Mouse (Mus musculus) hindbrain, embryonic 11.5 days (tissue): ENCODE results near the gene Myl12a. TPM values are rescaled to one million over a fixed set of nuclear protein-coding genes. Genes with fewer than 3 reads are reported as not detected.
A peak's percentile ranks its signal among the peaks of the same experiment; 100 is the strongest.

Experiments used
- ATAC-seq: fragments of 200-750 bp; cut with Nextera tagmentation; 2 replicates; pipeline ENCODE4 v1.8.0; 2017; ENCODE audit warnings: mild to moderate bottlenecking, moderate TSS enrichment, moderate library complexity; ENCODE audit not compliant: low FRiP score
- DNase-seq: peaks from one replicate; pipeline ENCODE4 v3.0.0-alpha.2; 2015; ENCODE audit warnings: low spot score
- H3K27ac ChIP-seq: fragments of 300-500 bp; sonication (generic); 2 replicates; pipeline ENCODE4 v1.5.1; 2014; ENCODE audit warnings: mild to moderate bottlenecking, low read depth, low read length
- H3K27me3 ChIP-seq: fragments of 300-500 bp; sonication (generic); 2 replicates; pipeline ENCODE4 v1.6.1; 2014; ENCODE audit warnings: mild to moderate bottlenecking, low read length, moderate library complexity, mixed read lengths; ENCODE audit not compliant: control insufficient read depth, insufficient read depth
- H3K36me3 ChIP-seq: fragments of 300-500 bp; sonication (generic); 2 replicates; pipeline ENCODE4 v1.6.1; 2014; ENCODE audit warnings: mild to moderate bottlenecking, low read length, moderate library complexity, mixed read lengths; ENCODE audit not compliant: control insufficient read depth, insufficient read depth
- H3K4me1 ChIP-seq: fragments of 300-500 bp; sonication (generic); replicated peaks from 2 replicates; pipeline ENCODE4 v1.6.1; 2014; ENCODE audit warnings: low read length, mixed read lengths; ENCODE audit not compliant: control insufficient read depth, insufficient read depth
- H3K4me2 ChIP-seq: fragments of 300-500 bp; sonication (generic); replicated peaks from 2 replicates; pipeline ENCODE4 v1.6.1; 2014; ENCODE audit warnings: mild to moderate bottlenecking, low read depth, low read length
- H3K4me3 ChIP-seq: fragments of 300-500 bp; sonication (generic); 2 replicates; pipeline ENCODE4 v1.5.1; 2014; ENCODE audit warnings: low read depth, low read length
- H3K9ac ChIP-seq: fragments of 300-500 bp; sonication (generic); 2 replicates; pipeline ENCODE4 v1.6.1; 2014; ENCODE audit warnings: low read depth, low read length
- H3K9me3 ChIP-seq: fragments of 300-500 bp; sonication (generic); 2 replicates; pipeline ENCODE4 v1.6.1; 2016; ENCODE audit warnings: low read length; ENCODE audit not compliant: control insufficient read depth
- WGBS: fragments of 180-500 bp; shearing (Covaris S2); extraction: QIAGEN DNeasy Blood & Tissue Kit; methylation state at CpG from one replicate; pipeline ENCODE4 v1.1.7; 2014; 5-methylcytosine and 5-hydroxymethylcytosine counted together
- polyA plus RNA-seq: library from polyadenylated mRNA; unstranded; fragments of >200 nt; fragmentation: Nextera tagmentation; extraction: Ambion mirVana; gene quantifications from 2 replicates; pipeline ENCODE4 v1.2.1, GENCODE M21; 2014

Myl12a gene
- polyA plus RNA-seq, 1 experiment from 2014 or later, result 472 TPM

DNA sequence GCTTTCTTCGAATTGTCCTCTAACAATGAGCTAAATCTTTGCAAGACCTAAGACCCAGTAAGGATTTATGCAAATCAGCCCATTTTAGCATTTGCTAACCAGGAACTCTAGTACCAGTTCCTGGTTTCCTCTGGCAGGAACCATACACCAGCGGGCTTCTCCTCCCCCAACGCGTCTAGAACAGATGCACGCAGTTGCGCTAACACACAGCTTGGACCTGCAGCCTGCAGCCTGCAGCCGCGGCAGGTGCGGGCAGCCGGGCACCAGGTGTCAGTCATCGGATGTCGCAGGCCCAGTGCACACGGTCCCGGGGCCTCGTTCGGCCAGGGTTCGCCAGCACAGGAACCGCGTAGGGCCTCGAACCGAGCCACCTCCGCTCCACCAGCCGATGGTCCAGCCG is 12.7 kb downstream of the Myl12a start:
- under 1% methylated on average over 24 of the region's 24 CpGs for WGBS
- peak overlapping the region; percentile 72 for H3K4me2 ChIP-seq
- no peak for DNase-seq
- H3K4me1 ChIP-seq, result peaks cover 4% of the 10 kb centered on the region
- peak; percentile 78; the same call in 1 of the 2 replicates for ATAC-seq
- H3K36me3 ChIP-seq, result peaks cover 3% of the 10 kb centered on the region; the same call in 1 of the 2 replicates
- H3K4me3 ChIP-seq, result peak overlapping the region; percentile 88
- no peaks in the 10 kb centered on the region for H3K27me3 ChIP-seq
- H3K27ac ChIP-seq, result peak overlapping the region; percentile 95
- H3K9ac ChIP-seq, result peak overlapping the region; percentile 91
- no peaks in the 10 kb centered on the region for H3K9me3 ChIP-seq

DNA sequence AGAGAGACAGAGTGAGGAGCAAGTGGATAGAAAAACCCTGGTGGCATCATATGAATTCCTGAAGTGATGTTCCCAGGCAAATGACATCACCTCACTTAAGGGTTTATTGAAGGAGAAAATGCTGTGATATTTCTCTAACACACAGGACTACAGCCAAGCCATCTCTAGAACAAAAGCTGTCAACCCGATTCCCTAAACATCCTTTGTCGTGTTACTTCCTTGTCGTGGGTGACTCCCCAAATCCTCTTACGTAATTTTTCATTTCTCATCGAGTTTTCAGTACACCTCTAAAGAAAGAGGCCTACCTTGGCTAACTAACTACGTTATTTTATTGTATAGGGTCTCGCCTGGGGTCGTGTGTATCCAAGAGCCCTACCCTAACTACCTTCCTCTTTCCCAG is 13.2 kb downstream of the Myl12a start:
- DNase-seq (no peak), ATAC-seq (no peak)
- peak overlapping the region; percentile 72 for H3K4me2 ChIP-seq
- H3K4me3 ChIP-seq, result peak overlapping the region; percentile 88
- H3K9me3 ChIP-seq, result no peaks in the 10 kb centered on the region
- H3K27me3 ChIP-seq, result no peaks in the 10 kb centered on the region
- peaks cover 3% of the 10 kb centered on the region; the same call in 1 of the 2 replicates for H3K36me3 ChIP-seq
- WGBS, result 65% methylated on average over 8 of the region's 8 CpGs
- H3K4me1 ChIP-seq, result peaks cover 4% of the 10 kb centered on the region
- H3K9ac ChIP-seq, result peak overlapping the region; percentile 91
- H3K27ac ChIP-seq, result 0 out of 2 replicates have a peak overlapping the region, but pooled peaks have one; percentile 95

DNA sequence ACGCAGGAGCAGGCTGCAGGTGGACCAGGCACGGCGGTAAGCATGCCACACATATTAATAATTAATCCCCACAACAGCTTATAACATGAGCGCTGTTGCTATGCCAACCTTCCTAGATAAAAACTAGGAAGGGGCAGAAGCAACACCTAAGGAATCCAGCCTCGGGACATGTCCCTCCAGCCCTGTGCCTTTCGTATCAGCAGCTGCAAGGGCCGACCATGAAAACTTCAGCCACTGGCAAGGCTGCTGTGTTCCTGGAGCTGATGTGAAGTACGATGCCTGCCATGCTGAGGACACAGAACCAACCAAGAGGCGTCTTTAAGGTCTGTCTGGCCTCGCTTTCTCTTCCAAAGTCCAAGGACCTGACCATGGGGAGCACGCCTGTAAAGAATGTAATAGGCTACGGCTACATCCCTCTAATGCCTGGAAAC is 14.3 kb downstream of the Myl12a start:
- 91% methylated on average over 12 of the region's 12 CpGs for WGBS

DNA sequence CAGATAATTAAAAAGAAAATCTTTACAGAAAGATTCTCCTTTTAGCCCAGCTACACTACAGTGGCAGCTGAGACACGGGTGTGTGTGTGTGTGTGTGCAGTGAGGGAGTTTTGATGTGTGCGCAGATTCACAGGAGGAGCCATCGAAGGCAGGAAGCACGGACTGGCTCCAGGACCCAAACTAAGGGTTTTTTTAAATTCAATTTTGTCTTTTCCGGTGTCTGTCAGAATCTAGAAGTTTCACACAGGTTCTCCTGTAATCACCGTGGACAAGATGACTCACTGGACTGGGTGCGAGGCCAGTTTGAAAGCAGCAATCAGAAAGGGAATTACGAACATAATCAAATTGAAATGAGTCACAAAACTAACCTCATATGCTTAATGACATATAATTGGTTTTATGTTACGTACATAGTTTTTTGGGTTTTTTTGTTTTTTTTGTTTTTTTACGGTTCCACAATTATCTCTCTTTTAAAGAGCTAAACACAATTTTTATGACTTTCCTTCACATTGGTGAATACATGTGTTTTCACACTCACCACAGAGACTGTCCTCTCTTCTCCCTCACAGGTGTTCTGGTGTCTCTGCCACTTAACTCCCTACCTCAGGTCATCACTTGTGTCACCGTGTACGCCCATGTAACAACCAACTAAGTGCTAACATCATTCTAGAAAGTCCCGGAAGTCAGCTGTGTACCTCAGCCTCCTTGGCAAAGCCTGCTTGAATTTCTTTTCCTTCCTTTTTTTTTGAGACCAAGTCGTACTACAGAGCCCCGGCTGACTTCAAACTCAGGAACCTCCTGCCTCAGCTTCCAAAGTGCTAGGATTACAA is 15.6 kb downstream of the Myl12a start:
- H3K27ac ChIP-seq, result no peak overlapping the region
- peaks cover 4% of the 10 kb centered on the region for H3K4me1 ChIP-seq
- H3K4me2 ChIP-seq, result no peak overlapping the region
- H3K4me3 ChIP-seq, result no peak overlapping the region
- H3K27me3 ChIP-seq, result no peaks in the 10 kb centered on the region
- H3K9me3 ChIP-seq, result no peaks in the 10 kb centered on the region
- ATAC-seq (no peak), DNase-seq (no peak)
- 94% methylated on average over 15 of the region's 15 CpGs for WGBS
- no peaks in the 10 kb centered on the region; the same call in 1 of the 2 replicates for H3K36me3 ChIP-seq
- H3K9ac ChIP-seq, result no peak overlapping the region

More for the DNA sequence above, 14.3 kb downstream of the Myl12a start:
- Histone ChIP-seq H3K9ac (no peak overlapping the region), H3K9me3 (no peaks in the 10 kb centered on the region), H3K27me3 (no peaks in the 10 kb centered on the region), H3K36me3 (peaks cover 3% of the 10 kb centered on the region; the same call in 1 of the 2 replicates), H3K4me1 (peaks cover 4% of the 10 kb centered on the region), H3K4me2 (no peak overlapping the region), H3K27ac (no peak overlapping the region), H3K4me3 (no peak overlapping the region)
- DNase-seq (no peak), ATAC-seq (no peak)

DNA sequence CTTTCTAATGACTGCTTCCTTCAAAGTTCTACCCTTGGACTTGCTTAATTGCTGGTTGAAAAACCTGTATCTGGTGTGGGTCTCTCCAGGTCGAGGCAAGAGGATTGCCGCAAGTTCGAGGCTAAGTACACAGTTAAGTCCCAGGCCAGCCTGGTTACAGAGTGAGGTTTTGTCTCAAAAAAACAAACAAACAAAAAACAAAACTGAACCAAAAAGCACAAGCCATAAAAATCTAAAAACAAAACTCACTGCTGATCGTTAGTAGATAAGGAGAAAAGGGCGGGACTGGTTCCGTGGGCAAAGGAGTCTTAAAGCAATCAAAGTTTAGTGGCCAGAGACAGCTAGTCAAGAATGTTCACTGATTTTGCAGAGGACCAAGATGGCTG is 16.3 kb downstream of the Myl12a start:
- Histone ChIP-seq H3K4me3 (no peak overlapping the region), H3K9me3 (no peaks in the 10 kb centered on the region), H3K4me2 (no peak overlapping the region), H3K27me3 (no peaks in the 10 kb centered on the region), H3K27ac (no peak overlapping the region), H3K36me3 (no peaks in the 10 kb centered on the region; the same call in 1 of the 2 replicates), H3K9ac (no peak overlapping the region), H3K4me1 (peaks cover 4% of the 10 kb centered on the region)
- no peak for ATAC-seq
- DNase-seq, result no peak
- WGBS, result 91% methylated on average over 6 of the region's 6 CpGs

DNA sequence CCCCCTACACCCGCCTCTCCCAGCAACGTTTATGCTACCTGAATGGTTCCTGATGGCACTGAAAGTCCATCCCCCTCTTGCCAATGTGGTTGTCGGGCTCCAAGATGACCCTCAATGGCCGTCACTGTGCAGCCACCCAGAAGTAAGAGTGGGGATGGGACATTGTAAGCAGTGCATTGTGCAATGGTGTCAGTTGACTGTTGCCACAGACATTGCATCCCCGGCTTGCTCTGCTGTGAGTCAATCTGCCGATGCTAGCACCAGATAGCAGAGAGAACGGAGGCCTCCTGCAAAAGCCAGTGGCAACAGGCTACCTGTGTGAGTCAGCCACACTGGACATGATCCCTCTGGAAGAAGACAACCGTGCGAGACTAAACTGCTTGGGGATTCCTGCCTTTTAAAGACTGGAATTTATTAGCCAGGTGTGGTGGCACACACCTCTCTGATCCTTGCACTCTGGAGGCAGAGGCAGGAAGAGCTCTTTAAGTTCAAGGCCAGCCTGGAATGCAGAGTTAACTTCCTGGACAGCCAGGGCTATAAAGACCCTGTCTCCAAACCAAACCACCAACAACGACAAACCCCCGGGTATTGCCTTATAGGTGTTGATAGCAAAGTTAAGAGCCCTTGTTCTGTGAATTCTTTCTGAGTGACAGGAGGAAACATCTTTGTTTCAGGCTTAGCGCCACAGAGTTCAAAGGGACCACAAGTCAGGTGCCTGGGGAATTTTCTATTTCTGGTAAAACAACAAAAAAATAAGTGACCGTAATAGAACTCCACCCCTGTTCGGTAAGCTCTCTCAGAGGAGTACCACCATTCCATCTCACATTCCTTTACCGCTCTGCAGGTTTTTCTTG is 16.9 kb downstream of the Myl12a start:
- Histone ChIP-seq H3K4me3 (no peak overlapping the region), H3K4me1 (no peaks in the 10 kb centered on the region), H3K36me3 (no peaks in the 10 kb centered on the region; the same call in 1 of the 2 replicates), H3K27ac (no peak overlapping the region), H3K4me2 (no peak overlapping the region), H3K27me3 (no peaks in the 10 kb centered on the region), H3K9me3 (no peaks in the 10 kb centered on the region), H3K9ac (no peak overlapping the region)
- DNase-seq, result no peak
- 82% methylated on average over 15 of the region's 15 CpGs for WGBS
- no peak for ATAC-seq

DNA sequence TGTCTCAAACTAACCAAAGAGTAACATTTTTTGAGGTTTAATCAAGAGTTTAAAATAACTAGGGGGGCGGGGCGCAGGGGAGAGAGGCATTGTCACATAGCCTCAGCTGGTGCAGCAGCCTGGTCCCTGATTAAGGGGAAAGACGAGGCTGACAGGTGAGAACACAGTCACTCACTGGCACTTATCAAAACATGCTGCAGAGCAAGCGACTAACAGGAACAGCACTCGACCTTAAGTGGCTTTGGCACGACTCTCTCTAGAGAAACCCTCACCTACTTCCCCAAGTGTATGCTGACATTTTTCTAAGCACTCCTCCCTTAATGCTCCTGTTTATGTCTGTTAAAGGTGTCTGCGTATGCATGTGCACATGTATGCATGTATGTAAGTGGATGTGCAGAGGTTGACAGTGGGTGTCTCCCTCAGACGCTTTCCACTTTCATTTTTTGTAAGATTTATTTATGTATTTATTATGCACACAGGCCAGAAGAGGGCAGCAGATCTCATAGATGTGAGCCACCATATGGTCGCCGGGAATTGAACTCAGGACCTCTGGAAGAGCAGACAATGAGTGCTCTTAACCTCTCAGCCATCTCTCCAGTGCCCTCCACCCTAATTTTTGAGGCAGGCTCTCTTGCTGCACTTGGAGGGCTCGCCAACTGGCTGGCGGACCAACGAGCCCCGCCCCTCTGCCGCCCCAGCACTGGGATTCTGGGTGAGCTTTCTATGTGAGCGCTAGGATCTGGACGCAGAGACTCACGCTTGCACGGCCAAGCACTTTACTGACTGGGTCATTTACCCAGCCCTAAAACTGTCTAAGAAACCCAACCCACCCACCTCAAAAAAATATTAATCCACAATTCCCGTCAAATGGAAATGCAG is 23.1 kb downstream of the Myl12a start:
- whole genome bisulfite sequencing, result 89% methylated on average over 20 of the region's 20 CpGs
- ATAC-seq, result no peak
- no peaks in the 10 kb centered on the region; the same call in 1 of the 2 replicates for H3K36me3 ChIP-seq
- no peaks in the 10 kb centered on the region for H3K4me1 ChIP-seq
- H3K9ac ChIP-seq, result no peak overlapping the region
- H3K4me3 ChIP-seq, result no peak overlapping the region
- no peaks in the 10 kb centered on the region for H3K27me3 ChIP-seq
- no peak for DNase-seq
- H3K27ac ChIP-seq, result no peak overlapping the region
- H3K9me3 ChIP-seq, result no peaks in the 10 kb centered on the region
- no peak overlapping the region for H3K4me2 ChIP-seq

DNA sequence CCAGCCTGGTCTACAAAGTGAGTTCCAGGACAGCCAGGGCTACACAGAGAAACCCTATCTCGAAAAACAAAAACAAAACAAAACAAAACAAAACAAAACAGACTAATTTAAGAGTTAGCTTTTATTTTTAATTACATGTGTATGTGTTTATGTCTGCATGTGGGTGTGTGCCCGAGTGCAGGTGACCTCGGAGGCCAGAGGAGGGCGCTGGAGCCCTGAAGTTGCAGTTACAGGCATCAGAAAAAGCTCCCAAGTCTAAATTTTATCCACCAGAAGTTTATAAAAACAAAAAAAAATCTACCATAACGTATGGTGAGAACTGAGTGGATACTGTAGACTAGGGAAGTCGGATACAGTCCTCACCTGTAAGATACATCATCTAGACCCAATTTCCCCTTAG is 24.9 kb downstream of the Myl12a start:
- no peaks in the 10 kb centered on the region for H3K27me3 ChIP-seq
- ATAC-seq (no peak), DNase-seq (no peak)
- H3K9ac ChIP-seq, result no peak overlapping the region
- no peak overlapping the region for H3K4me3 ChIP-seq
- H3K27ac ChIP-seq, result no peak overlapping the region
- no peaks in the 10 kb centered on the region; the same call in 1 of the 2 replicates for H3K36me3 ChIP-seq
- WGBS, result 86% methylated on average over 6 of the region's 6 CpGs
- H3K4me2 ChIP-seq, result no peak overlapping the region
- H3K4me1 ChIP-seq, result no peaks in the 10 kb centered on the region
- no peaks in the 10 kb centered on the region for H3K9me3 ChIP-seq
